Comparison of ENCODE assay signal across 11 mouse cellular contexts in genomic region chr10:128745946-128746613, GRCm38 (mm10). TPM values are rescaled to one million over a fixed set of nuclear protein-coding genes. Genes with fewer than 3 reads are reported as not detected.
DNase-seq lines count a peak whose midpoint lies in the region; ATAC-seq and TF ChIP-seq lines count a peak whose summit lies in the region.
"Had no signal": no experiment of that assay in that cellular context is flagged by ENCODE, and none has a peak within 500 bp of the region (broad histone marks: within the 10 kb centered on the region; RNA-seq: fewer than 3 reads in every experiment).

No protein-coding gene starts in this region.

- no peaks in the 10 kb centered on the region for H3K9me3 ChIP-seq in embryonic facial prominence, embryonic 13.5 days
- no peaks in the 10 kb centered on the region for H3K9me3 ChIP-seq in embryonic facial prominence, embryonic 10.5 days
- H3K9me3 ChIP-seq in ES-Bruce4 (replicated peaks; ENCODE audit: control insufficient read depth, insufficient read depth, low read length, poor library complexity, severe bottlenecking): no peaks in the 10 kb centered on the region
- H3K9me3 ChIP-seq in lung, embryonic 15.5 days: no peaks in the 10 kb centered on the region
- H3K9me3 ChIP-seq: limb, embryonic 15.5 days had no signal

- H3K9ac ChIP-seq in embryonic facial prominence, embryonic 13.5 days: no peak overlapping the region
- no peak overlapping the region for H3K9ac ChIP-seq in ES-Bruce4 (ENCODE audit: low read depth, poor library complexity, severe bottlenecking)
- no peak overlapping the region for H3K9ac ChIP-seq in lung, embryonic 15.5 days
- H3K9ac ChIP-seq: limb, embryonic 15.5 days had no signal

- peaks cover 15% of the 10 kb centered on the region for H3K27me3 ChIP-seq in embryonic facial prominence, embryonic 13.5 days
- H3K27me3 ChIP-seq in embryonic facial prominence, embryonic 10.5 days (replicated peaks; ENCODE audit: low read depth, poor library complexity, severe bottlenecking): peaks cover 54% of the 10 kb centered on the region
- no peaks in the 10 kb centered on the region for H3K27me3 ChIP-seq in ES-Bruce4 (ENCODE audit: control insufficient read depth, insufficient read depth, low read length, poor library complexity, severe bottlenecking)
- H3K27me3 ChIP-seq in lung, embryonic 15.5 days: peaks cover 4% of the 10 kb centered on the region; the same call in 1 of the 2 replicates
- H3K27me3 ChIP-seq in splenic B cell, adult 2 months (ENCODE audit: control insufficient read depth, insufficient read depth, low read length, poor library complexity, severe bottlenecking): no peaks in the 10 kb centered on the region

- no peak overlapping the region for H3K4me3 ChIP-seq in embryonic facial prominence, embryonic 13.5 days
- H3K4me3 ChIP-seq in embryonic facial prominence, embryonic 10.5 days: no peak overlapping the region
- H3K4me3 ChIP-seq in ES-Bruce4 (ENCODE audit: low read depth, low read length): no peak overlapping the region
- no peak overlapping the region for H3K4me3 ChIP-seq in lung, embryonic 15.5 days

- no peak for TF ChIP-seq EP300 in ES-Bruce4 (IDR thresholded peaks at IDR 0.05; ENCODE audit: insufficient read depth, low read depth, low read length)

- 0 out of 2 replicates have a peak overlapping the region, but pooled peaks have one; percentile 98 for H3K27ac ChIP-seq in embryonic facial prominence, embryonic 13.5 days
- no peak overlapping the region for H3K27ac ChIP-seq in embryonic facial prominence, embryonic 10.5 days (replicated peaks)
- H3K27ac ChIP-seq in ES-Bruce4 (ENCODE audit: insufficient read depth, low read length): peak overlapping the region; percentile 97
- peak overlapping the region; percentile 98; the same call in 1 of the 2 replicates for H3K27ac ChIP-seq in lung, embryonic 15.5 days

- H3K36me3 ChIP-seq in embryonic facial prominence, embryonic 13.5 days: no peaks in the 10 kb centered on the region
- 0 out of 2 replicates have a peak, but pooled peaks cover 4% of the 10 kb centered on the region for H3K36me3 ChIP-seq in embryonic facial prominence, embryonic 10.5 days (replicated peaks)
- no peaks in the 10 kb centered on the region for H3K36me3 ChIP-seq in ES-Bruce4 (ENCODE audit: control insufficient read depth, insufficient read depth, low read length, poor library complexity, severe bottlenecking)
- H3K36me3 ChIP-seq in lung, embryonic 15.5 days: no peaks in the 10 kb centered on the region
- H3K36me3 ChIP-seq in splenic B cell, adult 2 months (ENCODE audit: control insufficient read depth, insufficient read depth, low read length, poor library complexity, severe bottlenecking): no peaks in the 10 kb centered on the region
- H3K36me3 ChIP-seq: limb, embryonic 15.5 days had no signal

- no peak for TF ChIP-seq POLR2A in ES-Bruce4 (IDR thresholded peaks at IDR 0.05; ENCODE audit: insufficient read depth, low read length)

- no peak for DNase-seq in embryonic facial prominence, embryonic 10.5 days (ENCODE audit: low spot score)
- peak; percentile 72 for DNase-seq in splenic B cell, adult 2 months (ENCODE audit: low read depth, low spot score)
- DNase-seq in retina, embryonic 14.5 days (ENCODE audit: low spot score): no peak
- DNase-seq in gastrocnemius, adult 8-10 months (ENCODE audit: low spot score in 2 of 2): no peak
- no peak for DNase-seq in ovary, adult 18-20 months (ENCODE audit: low spot score)
- DNase-seq: retina, postnatal 1 day had no signal

- TF ChIP-seq CTCF in ES-Bruce4 (IDR thresholded peaks at IDR 0.05; ENCODE audit: low read depth, low read length): no peak

- H3K4me1 ChIP-seq in embryonic facial prominence, embryonic 13.5 days: peaks cover 35% of the 10 kb centered on the region
- H3K4me1 ChIP-seq in embryonic facial prominence, embryonic 10.5 days: peaks cover 53% of the 10 kb centered on the region
- H3K4me1 ChIP-seq in ES-Bruce4 (ENCODE audit: control insufficient read depth, insufficient read depth, low read length): peaks cover 1% of the 10 kb centered on the region
- peaks cover 50% of the 10 kb centered on the region for H3K4me1 ChIP-seq in lung, embryonic 15.5 days

- H3K4me2 ChIP-seq in embryonic facial prominence, embryonic 13.5 days: peak overlapping the region; percentile 88; the same call in 1 of the 2 replicates
- no peak overlapping the region for H3K4me2 ChIP-seq in lung, embryonic 15.5 days

- 89% methylated on average over 10 of the region's 10 CpGs for WGBS in embryonic facial prominence, embryonic 13.5 days
- WGBS in embryonic facial prominence, embryonic 10.5 days: 92% methylated on average over 10 of the region's 10 CpGs
- 87% methylated on average over 10 of the region's 10 CpGs for WGBS in lung, embryonic 15.5 days

- no peak for ATAC-seq in embryonic facial prominence, embryonic 13.5 days (ENCODE audit: insufficient number of reproducible peaks, insufficient read depth, low FRiP score, low TSS enrichment, low read depth)
- ATAC-seq in lung, embryonic 15.5 days (ENCODE audit: borderline replicate concordance, extremely low read depth, low FRiP score, low TSS enrichment): no peak
- ATAC-seq: midbrain, embryonic 16.5 days had no signal

RNA-seq across cellular contexts. Expression of gene Dgka, which starts 1.4 kb away (rescaled TPM):
- 16.3 and 16.8 TPM in 2 replicates for polyA plus RNA-seq in embryonic facial prominence, embryonic 13.5 days (2015; fragmentation: Nextera tagmentation; extraction: Ambion mirVana)
- 5.2 and 6.3 TPM in 2 replicates for polyA plus RNA-seq in embryonic facial prominence, embryonic 10.5 days (2016; fragmentation: Nextera tagmentation; extraction: Ambion mirVana)
- 44.7 and 46.7 TPM in 2 replicates for polyA plus RNA-seq in ES-Bruce4 (2011; ENCODE audit: insufficient read depth, insufficient read length, low read depth, missing spikeins)
- polyA plus RNA-seq in lung, embryonic 15.5 days (2015; fragmentation: Nextera tagmentation; extraction: Ambion mirVana): 9.5 and 10.5 TPM in 2 replicates
- total RNA-seq in gastrocnemius, adult 8-10 months (2022): 10 to 100 TPM in 1 of 4 experiments, 1 to 10 TPM in 3; 7.5 to 10.0 (median 8.0) TPM

RNA-seq across cellular contexts. Expression of gene Pym1, which starts 1.6 kb away (rescaled TPM):
- 43.2 and 47.9 TPM in 2 replicates for polyA plus RNA-seq in embryonic facial prominence, embryonic 13.5 days (2015; fragmentation: Nextera tagmentation; extraction: Ambion mirVana)
- polyA plus RNA-seq in embryonic facial prominence, embryonic 10.5 days (2016; fragmentation: Nextera tagmentation; extraction: Ambion mirVana): 56.6 and 60.0 TPM in 2 replicates
- 53.8 and 56.0 TPM in 2 replicates for polyA plus RNA-seq in ES-Bruce4 (2011; ENCODE audit: insufficient read depth, insufficient read length, low read depth, missing spikeins)
- 37.9 and 39.8 TPM in 2 replicates for polyA plus RNA-seq in lung, embryonic 15.5 days (2015; fragmentation: Nextera tagmentation; extraction: Ambion mirVana)
- 10 to 100 TPM; 10.2 to 14.0 (median 11.9) TPM for total RNA-seq in gastrocnemius, adult 8-10 months (2022)

RNA-seq across cellular contexts. Expression of gene Cdk2, which starts 41.2 kb away (rescaled TPM):
- polyA plus RNA-seq in embryonic facial prominence, embryonic 13.5 days (2015; fragmentation: Nextera tagmentation; extraction: Ambion mirVana): 120 and 127 TPM in 2 replicates
- polyA plus RNA-seq in embryonic facial prominence, embryonic 10.5 days (2016; fragmentation: Nextera tagmentation; extraction: Ambion mirVana): 124 and 130 TPM in 2 replicates
- 81.4 and 82.7 TPM in 2 replicates for polyA plus RNA-seq in ES-Bruce4 (2011; ENCODE audit: insufficient read depth, insufficient read length, low read depth, missing spikeins)
- 108 and 110 TPM in 2 replicates for polyA plus RNA-seq in lung, embryonic 15.5 days (2015; fragmentation: Nextera tagmentation; extraction: Ambion mirVana)
- 1 to 10 TPM; 2.5 to 3.4 (median 2.6) TPM for total RNA-seq in gastrocnemius, adult 8-10 months (2022)

RNA-seq across cellular contexts. Expression of gene Pmel, which starts 42.1 kb away (rescaled TPM):
- polyA plus RNA-seq in embryonic facial prominence, embryonic 13.5 days (2015; fragmentation: Nextera tagmentation; extraction: Ambion mirVana): 8.2 and 8.3 TPM in 2 replicates
- 8.6 and 17.3 TPM in 2 replicates for polyA plus RNA-seq in embryonic facial prominence, embryonic 10.5 days (2016; fragmentation: Nextera tagmentation; extraction: Ambion mirVana)
- 3.0 TPM in 2 replicates for polyA plus RNA-seq in ES-Bruce4 (2011; ENCODE audit: insufficient read depth, insufficient read length, low read depth, missing spikeins)
- 1.2 and 1.3 TPM in 2 replicates for polyA plus RNA-seq in lung, embryonic 15.5 days (2015; fragmentation: Nextera tagmentation; extraction: Ambion mirVana)
- total RNA-seq in gastrocnemius, adult 8-10 months (2022): under 1 TPM in 1 of 4 experiments, not detected in 3; 0.25 TPM

RNA-seq across cellular contexts. Expression of gene Mmp19, which starts 44.6 kb away (rescaled TPM):
- 0.80 and 1.0 TPM in 2 replicates for polyA plus RNA-seq in embryonic facial prominence, embryonic 13.5 days (2015; fragmentation: Nextera tagmentation; extraction: Ambion mirVana)
- 0.26 and 0.30 TPM in 2 replicates for polyA plus RNA-seq in embryonic facial prominence, embryonic 10.5 days (2016; fragmentation: Nextera tagmentation; extraction: Ambion mirVana)
- polyA plus RNA-seq in ES-Bruce4 (2011; ENCODE audit: insufficient read depth, insufficient read length, low read depth, missing spikeins): 0.46 and 1.5 TPM in 2 replicates
- 2.9 and 4.0 TPM in 2 replicates for polyA plus RNA-seq in lung, embryonic 15.5 days (2015; fragmentation: Nextera tagmentation; extraction: Ambion mirVana)
- total RNA-seq in gastrocnemius, adult 8-10 months (2022): 1 to 10 TPM in 3 of 4 experiments, under 1 TPM in 1; 0.46 to 1.4 (median 1.1) TPM
